Mouse (Mus musculus) olfactory bulb, adult 2 months (tissue): ENCODE data around the gene Dlg2.

ENCODE experiments used
- CTCF ChIP-seq: fragments of 200-500 bp; IDR thresholded peaks from 2 replicates; pipeline ENCODE4 v1.5.1; 2012; ENCODE audit warnings: low read depth, mild to moderate bottlenecking, low read length, moderate library complexity; ENCODE audit not compliant: insufficient read depth
- POLR2A ChIP-seq: fragments of 200-500 bp; IDR thresholded peaks from 2 replicates; pipeline ENCODE4 v1.6.1; 2012; ENCODE audit warnings: mild to moderate bottlenecking, low read depth, low read length, moderate library complexity; ENCODE audit not compliant: insufficient read depth

DNA sequence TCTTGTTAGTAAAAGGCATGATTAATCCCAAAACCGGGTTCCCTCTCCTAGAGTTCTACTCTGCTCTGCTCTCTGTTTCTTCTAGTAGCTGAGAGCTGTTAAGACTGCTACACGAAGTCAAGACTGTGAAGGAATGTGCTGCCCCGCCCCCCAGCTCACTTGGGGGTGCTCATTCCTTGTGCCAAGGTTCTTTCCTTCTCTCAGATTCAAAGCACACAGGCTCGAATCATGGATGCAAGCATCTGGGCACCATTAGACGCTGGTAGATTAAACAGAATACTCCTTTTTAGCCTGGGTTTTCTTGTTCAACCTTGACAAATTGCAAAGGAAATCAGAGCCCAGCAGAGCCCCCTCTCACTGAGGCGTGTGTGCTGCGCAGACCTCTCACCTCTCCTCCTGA lies 1804.5 kb downstream of the Dlg2 start:
- TF ChIP-seq CTCF (no peak), POLR2A (no peak)
